Mouse (Mus musculus): ENCODE data around the gene Tmem218. TPM values are rescaled to one million over a fixed set of nuclear protein-coding genes. Genes with fewer than 3 reads are reported as not detected.
A peak's percentile ranks its signal among the peaks of the same experiment; 100 is the strongest.

Gene Tmem218
- polyA plus RNA-seq, 1 experiment from 2014 or later: 10.9 TPM

- no peak overlapping the region for H3K4me3 ChIP-seq
- H3K4me2 ChIP-seq: no peak overlapping the region
- H3K9me3 ChIP-seq: no peaks in the 10 kb centered on the region
- 70% methylated on average over 4 of the region's 4 CpGs for WGBS
- peaks cover 3% of the 10 kb centered on the region; the same call in 1 of the 2 replicates for H3K36me3 ChIP-seq
- no peaks in the 10 kb centered on the region; the same call in 1 of the 2 replicates for H3K27me3 ChIP-seq
- no peak for ATAC-seq (ENCODE audit: insufficient number of reproducible peaks, low FRiP score, low TSS enrichment, low read depth)
- H3K9ac ChIP-seq: no peak overlapping the region
- H3K27ac ChIP-seq: no peak overlapping the region
- H3K4me1 ChIP-seq: no peaks in the 10 kb centered on the region
Observed at GRCm38 (mm10) chr9:37235951-37236737, 28.1 kb downstream of the Tmem218 start.

- WGBS: 80% methylated on average over 3 of the region's 3 CpGs
- no peaks in the 10 kb centered on the region for H3K4me1 ChIP-seq
- no peak overlapping the region for H3K27ac ChIP-seq
- no peak overlapping the region for H3K4me2 ChIP-seq
- H3K9ac ChIP-seq: no peak overlapping the region
- H3K36me3 ChIP-seq: no peaks in the 10 kb centered on the region
- H3K9me3 ChIP-seq: no peaks in the 10 kb centered on the region
- ATAC-seq (ENCODE audit: insufficient number of reproducible peaks, low FRiP score, low TSS enrichment, low read depth): no peak
- H3K4me3 ChIP-seq: no peak overlapping the region
- no peaks in the 10 kb centered on the region for H3K27me3 ChIP-seq
Observed at GRCm38 (mm10) chr9:37242764-37243163, 34.7 kb downstream of the Tmem218 start.

GRCm38 (mm10) chr9:37244600-37244999 lies 36.6 kb downstream of the Tmem218 start:
- Histone ChIP-seq H3K4me3 (no peak overlapping the region), H3K9me3 (no peaks in the 10 kb centered on the region), H3K9ac (no peak overlapping the region), H3K27me3 (no peaks in the 10 kb centered on the region), H3K36me3 (no peaks in the 10 kb centered on the region), H3K4me2 (no peak overlapping the region), H3K4me1 (peaks cover 7% of the 10 kb centered on the region; the same call in 1 of the 2 replicates), H3K27ac (no peak overlapping the region)
- no peak for ATAC-seq (ENCODE audit: insufficient number of reproducible peaks, low FRiP score, low TSS enrichment, low read depth)
- 60% methylated on average over 1 of the region's 1 CpGs for whole genome bisulfite sequencing

- 51% methylated on average over 2 of the region's 2 CpGs for WGBS
- ATAC-seq (ENCODE audit: insufficient number of reproducible peaks, low FRiP score, low TSS enrichment, low read depth): no peak
- no peaks in the 10 kb centered on the region for H3K9me3 ChIP-seq
- H3K27me3 ChIP-seq: no peaks in the 10 kb centered on the region
- peaks cover 7% of the 10 kb centered on the region; the same call in 1 of the 2 replicates for H3K4me1 ChIP-seq
- H3K4me2 ChIP-seq: no peak overlapping the region
- no peak overlapping the region for H3K9ac ChIP-seq
- H3K27ac ChIP-seq: no peak overlapping the region
- no peaks in the 10 kb centered on the region for H3K36me3 ChIP-seq
- no peak overlapping the region for H3K4me3 ChIP-seq
Observed at GRCm38 (mm10) chr9:37245404-37245803, 37.4 kb downstream of the Tmem218 start.

- no peaks in the 10 kb centered on the region for H3K36me3 ChIP-seq
Observed at GRCm38 (mm10) chr9:37245810-37246209, 37.8 kb downstream of the Tmem218 start.

GRCm38 (mm10) chr9:37247429-37247828 lies 39.4 kb downstream of the Tmem218 start:
- Histone ChIP-seq H3K4me2 (no peak overlapping the region), H3K4me3 (no peak overlapping the region), H3K27ac (no peak overlapping the region), H3K9ac (no peak overlapping the region), H3K9me3 (no peaks in the 10 kb centered on the region), H3K36me3 (no peaks in the 10 kb centered on the region), H3K4me1 (peaks cover 7% of the 10 kb centered on the region; the same call in 1 of the 2 replicates), H3K27me3 (no peaks in the 10 kb centered on the region)
- no peak for ATAC-seq (ENCODE audit: insufficient number of reproducible peaks, low FRiP score, low TSS enrichment, low read depth)

More at GRCm38 (mm10) chr9:37245810-37246209, 37.8 kb downstream of the Tmem218 start:
- H3K4me3 ChIP-seq: no peak overlapping the region
- peaks cover 7% of the 10 kb centered on the region; the same call in 1 of the 2 replicates for H3K4me1 ChIP-seq
- H3K27ac ChIP-seq: no peak overlapping the region
- WGBS: 91% methylated on average over 1 of the region's 1 CpGs
- H3K27me3 ChIP-seq: no peaks in the 10 kb centered on the region
- ATAC-seq (ENCODE audit: insufficient number of reproducible peaks, low FRiP score, low TSS enrichment, low read depth): no peak
- no peaks in the 10 kb centered on the region for H3K9me3 ChIP-seq
- no peak overlapping the region for H3K4me2 ChIP-seq
- no peak overlapping the region for H3K9ac ChIP-seq

- H3K36me3 ChIP-seq: no peaks in the 10 kb centered on the region
- no peak overlapping the region for H3K9ac ChIP-seq
- H3K27me3 ChIP-seq: no peaks in the 10 kb centered on the region
- H3K9me3 ChIP-seq: no peaks in the 10 kb centered on the region
- no peak overlapping the region for H3K4me2 ChIP-seq
- H3K4me3 ChIP-seq: no peak overlapping the region
- peaks cover 7% of the 10 kb centered on the region; the same call in 1 of the 2 replicates for H3K4me1 ChIP-seq
- no peak overlapping the region for H3K27ac ChIP-seq
- ATAC-seq (ENCODE audit: insufficient number of reproducible peaks, low FRiP score, low TSS enrichment, low read depth): peak; percentile 49
- WGBS: 27% methylated on average over 3 of the region's 3 CpGs
Observed at GRCm38 (mm10) chr9:37248381-37248906, 40.4 kb downstream of the Tmem218 start.

GRCm38 (mm10) chr9:37249976-37250375 lies 42.0 kb downstream of the Tmem218 start:
- WGBS: 79% methylated on average over 3 of the region's 3 CpGs
- Histone ChIP-seq H3K9me3 (no peaks in the 10 kb centered on the region), H3K27me3 (peaks cover 2% of the 10 kb centered on the region; the same call in 1 of the 2 replicates), H3K9ac (no peak overlapping the region), H3K4me1 (peaks cover 13% of the 10 kb centered on the region), H3K4me2 (no peak overlapping the region), H3K27ac (no peak overlapping the region), H3K4me3 (no peak overlapping the region), H3K36me3 (no peaks in the 10 kb centered on the region)
- ATAC-seq (ENCODE audit: insufficient number of reproducible peaks, low FRiP score, low TSS enrichment, low read depth): no peak

GRCm38 (mm10) chr9:37250631-37251030 lies 42.6 kb downstream of the Tmem218 start:
- H3K4me1 ChIP-seq: peaks cover 20% of the 10 kb centered on the region
- 80% methylated on average over 6 of the region's 6 CpGs for WGBS
- no peaks in the 10 kb centered on the region for H3K9me3 ChIP-seq
- H3K4me3 ChIP-seq: no peak overlapping the region
- H3K36me3 ChIP-seq: no peaks in the 10 kb centered on the region
- peaks cover 3% of the 10 kb centered on the region; the same call in 1 of the 2 replicates for H3K27me3 ChIP-seq
- no peak overlapping the region for H3K4me2 ChIP-seq
- H3K27ac ChIP-seq: no peak overlapping the region
- ATAC-seq (ENCODE audit: insufficient number of reproducible peaks, low FRiP score, low TSS enrichment, low read depth): no peak
- no peak overlapping the region for H3K9ac ChIP-seq

GRCm38 (mm10) chr9:37254531-37255110 lies 46.6 kb downstream of the Tmem218 start:
- no peak for ATAC-seq (ENCODE audit: insufficient number of reproducible peaks, low FRiP score, low TSS enrichment, low read depth)
- peaks cover 14% of the 10 kb centered on the region for H3K4me1 ChIP-seq
- H3K9me3 ChIP-seq: no peaks in the 10 kb centered on the region
- 17% methylated on average over 6 of the region's 6 CpGs for WGBS
- H3K36me3 ChIP-seq: no peaks in the 10 kb centered on the region
- peaks cover 8% of the 10 kb centered on the region; the same call in 1 of the 2 replicates for H3K27me3 ChIP-seq
- peak overlapping the region; percentile 39 for H3K4me3 ChIP-seq
- H3K4me2 ChIP-seq: peak overlapping the region; percentile 70
- no peak overlapping the region for H3K9ac ChIP-seq
- no peak overlapping the region for H3K27ac ChIP-seq

- WGBS: 2% methylated on average over 38 of the region's 38 CpGs
- H3K4me1 ChIP-seq: peaks cover 14% of the 10 kb centered on the region
- H3K27me3 ChIP-seq: peaks cover 8% of the 10 kb centered on the region; the same call in 1 of the 2 replicates
- H3K27ac ChIP-seq: peak within 1 kb of the TSS; percentile 19; the same call in 1 of the 2 replicates
- 0 out of 2 replicates have a peak within 1 kb of the TSS, but pooled peaks have one; percentile 15 for H3K9ac ChIP-seq
- H3K9me3 ChIP-seq: no peaks in the 10 kb centered on the region
- peak within 1 kb of the TSS; percentile 70 for H3K4me2 ChIP-seq
- no peaks in the 10 kb centered on the region for H3K36me3 ChIP-seq
- peak; percentile 83 for ATAC-seq (ENCODE audit: insufficient number of reproducible peaks, low FRiP score, low TSS enrichment, low read depth)
- peak within 1 kb of the TSS; percentile 39 for H3K4me3 ChIP-seq
Observed at GRCm38 (mm10) chr9:37255149-37255888, 47.3 kb downstream of the Tmem218 start, which contains the start of gene Slc37a2. Gene Slc37a2 (minus strand): TSS chr9:37255738.
